Mouse (Mus musculus): ENCODE results near the gene Galnt6. TPM values are rescaled to one million over a fixed set of nuclear protein-coding genes. Genes with fewer than 3 reads are reported as not detected.

Gene Galnt6
- polyA plus RNA-seq, 1 experiment from 2014 or later: 0.16 TPM

DNA sequence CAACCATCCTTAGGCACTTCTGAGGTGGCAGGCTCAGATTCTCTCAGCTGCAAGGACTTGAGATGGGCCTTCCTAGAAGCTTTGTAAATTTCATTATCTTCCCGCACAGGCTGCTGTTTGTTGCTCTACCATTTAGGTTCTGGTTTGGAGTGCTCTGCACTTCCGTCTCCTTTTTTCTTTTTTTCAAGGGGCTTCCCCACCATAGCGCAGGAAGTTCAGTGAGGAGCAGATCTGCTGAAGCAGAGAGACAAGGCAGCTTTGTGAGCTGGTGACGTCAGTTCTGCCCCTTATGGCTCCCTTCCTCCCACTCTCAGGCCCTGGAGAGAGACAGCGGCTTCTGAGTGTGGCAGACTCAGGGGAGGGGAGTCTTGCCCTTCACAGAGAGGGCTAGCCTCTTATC, 3.4 kb upstream of the Galnt6 start:
- ATAC-seq (ENCODE audit: low FRiP score, low TSS enrichment): 0 out of 2 replicates have a peak, but pooled peaks have one; percentile 70
- peaks cover 15% of the 10 kb centered on the region for H3K4me1 ChIP-seq (ENCODE audit: control insufficient read depth, insufficient read depth, low read length)
- no peak overlapping the region for H3K27ac ChIP-seq (ENCODE audit: low read depth, low read length)
- no peak overlapping the region for H3K4me3 ChIP-seq (ENCODE audit: low read length)
- H3K27me3 ChIP-seq (ENCODE audit: control insufficient read depth, insufficient read depth, low read length): peaks cover 41% of the 10 kb centered on the region
- no peak overlapping the region for H3K4me2 ChIP-seq (replicated peaks; ENCODE audit: low read depth, low read length)
- H3K9ac ChIP-seq (ENCODE audit: low read depth, low read length): no peak overlapping the region
- H3K36me3 ChIP-seq (ENCODE audit: control insufficient read depth, insufficient read depth, low read length): no peaks in the 10 kb centered on the region
- 23% methylated on average over 5 of the region's 5 CpGs for WGBS
- H3K9me3 ChIP-seq (ENCODE audit: control insufficient read depth, low read length): no peaks in the 10 kb centered on the region

DNA sequence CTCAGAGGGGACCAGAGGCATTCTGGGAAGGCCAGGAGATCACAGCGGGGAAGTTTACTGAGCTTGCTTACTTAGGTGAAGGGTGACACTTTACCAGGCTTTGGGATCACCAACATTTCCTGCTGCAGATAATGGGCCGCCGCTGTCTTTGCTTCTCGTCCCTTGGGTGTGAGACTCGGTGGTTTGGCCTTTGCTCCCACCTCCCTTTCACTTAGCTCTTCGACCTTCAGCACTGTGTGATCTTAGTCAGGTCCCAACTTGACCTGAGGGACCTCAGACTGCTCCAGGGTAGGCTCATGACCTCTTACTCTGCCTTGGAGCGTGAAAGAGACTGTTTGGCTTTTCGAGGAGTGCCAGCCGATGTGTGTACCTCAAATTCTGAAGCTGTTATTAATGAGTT, 1.9 kb upstream of the Galnt6 start:
- Histone ChIP-seq H3K9ac (ENCODE audit: low read depth, low read length) (no peak overlapping the region), H3K27ac (ENCODE audit: low read depth, low read length) (no peak overlapping the region), H3K36me3 (ENCODE audit: control insufficient read depth, insufficient read depth, low read length) (no peaks in the 10 kb centered on the region), H3K4me3 (ENCODE audit: low read length) (no peak overlapping the region), H3K27me3 (ENCODE audit: control insufficient read depth, insufficient read depth, low read length) (peaks cover 52% of the 10 kb centered on the region), H3K4me1 (ENCODE audit: control insufficient read depth, insufficient read depth, low read length) (peaks cover 15% of the 10 kb centered on the region), H3K9me3 (ENCODE audit: control insufficient read depth, low read length) (no peaks in the 10 kb centered on the region), H3K4me2 (replicated peaks; ENCODE audit: low read depth, low read length) (no peak overlapping the region)
- 56% methylated on average over 9 of the region's 9 CpGs for WGBS
- ATAC-seq (ENCODE audit: low FRiP score, low TSS enrichment): no peak

DNA sequence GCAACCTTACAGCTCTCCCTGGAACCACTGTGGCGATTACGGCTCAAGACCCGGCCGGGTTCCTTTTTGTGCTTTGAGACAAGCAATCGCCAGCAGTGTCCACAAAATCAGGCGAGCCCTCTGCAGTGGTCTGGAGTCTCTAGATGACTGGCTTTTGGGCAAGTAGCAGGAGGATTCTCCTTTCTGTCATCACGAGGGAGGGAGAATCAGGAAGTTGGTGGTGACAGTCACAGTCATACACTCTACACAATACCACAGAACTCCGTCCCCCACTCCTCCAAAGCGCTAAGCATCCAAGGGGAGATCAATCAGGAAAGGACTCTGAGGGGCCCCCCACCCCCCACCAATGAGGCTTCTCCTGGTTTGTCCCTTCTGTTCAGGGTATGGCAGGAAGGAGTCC, 590 bp downstream of the Galnt6 start:
- H3K36me3 ChIP-seq (ENCODE audit: control insufficient read depth, insufficient read depth, low read length): no peaks in the 10 kb centered on the region
- peak overlapping the region; percentile 54 for H3K4me2 ChIP-seq (replicated peaks; ENCODE audit: low read depth, low read length)
- no peak overlapping the region for H3K27ac ChIP-seq (ENCODE audit: low read depth, low read length)
- H3K9ac ChIP-seq (ENCODE audit: low read depth, low read length): no peak overlapping the region
- whole genome bisulfite sequencing: 28% methylated on average over 9 of the region's 9 CpGs
- peak overlapping the region; percentile 40 for H3K4me3 ChIP-seq (ENCODE audit: low read length)
- H3K4me1 ChIP-seq (ENCODE audit: control insufficient read depth, insufficient read depth, low read length): peaks cover 19% of the 10 kb centered on the region
- ATAC-seq (ENCODE audit: low FRiP score, low TSS enrichment): no peak
- no peaks in the 10 kb centered on the region for H3K9me3 ChIP-seq (ENCODE audit: control insufficient read depth, low read length)
- H3K27me3 ChIP-seq (ENCODE audit: control insufficient read depth, insufficient read depth, low read length): peaks cover 55% of the 10 kb centered on the region

DNA sequence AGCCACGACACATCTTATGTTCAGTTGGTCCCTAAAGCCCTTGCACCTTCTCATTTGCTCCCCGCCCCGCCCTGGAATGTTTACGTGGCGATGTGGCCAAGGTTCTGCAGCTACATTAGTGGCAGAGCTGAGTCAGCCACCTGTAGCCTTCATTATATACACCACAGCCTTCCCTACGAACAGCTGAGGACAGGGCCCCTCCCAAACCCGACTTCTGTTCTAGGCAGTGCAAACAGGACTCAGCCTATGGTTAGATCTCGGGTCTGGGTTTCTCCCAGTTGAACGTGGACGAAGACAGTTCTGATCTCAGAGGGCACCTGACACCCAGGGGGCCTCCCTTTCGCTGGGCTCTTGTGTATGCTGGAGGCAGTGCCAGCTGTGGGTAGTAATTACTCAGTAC, 1.3 kb downstream of the Galnt6 start:
- Histone ChIP-seq H3K27me3 (ENCODE audit: control insufficient read depth, insufficient read depth, low read length) (peaks cover 55% of the 10 kb centered on the region), H3K36me3 (ENCODE audit: control insufficient read depth, insufficient read depth, low read length) (no peaks in the 10 kb centered on the region), H3K4me3 (ENCODE audit: low read length) (no peak overlapping the region), H3K9ac (ENCODE audit: low read depth, low read length) (no peak overlapping the region), H3K27ac (ENCODE audit: low read depth, low read length) (no peak overlapping the region), H3K9me3 (ENCODE audit: control insufficient read depth, low read length) (no peaks in the 10 kb centered on the region), H3K4me2 (replicated peaks; ENCODE audit: low read depth, low read length) (no peak overlapping the region), H3K4me1 (ENCODE audit: control insufficient read depth, insufficient read depth, low read length) (peaks cover 25% of the 10 kb centered on the region)
- ATAC-seq (ENCODE audit: low FRiP score, low TSS enrichment): no peak
- whole genome bisulfite sequencing: 79% methylated on average over 11 of the region's 11 CpGs

DNA sequence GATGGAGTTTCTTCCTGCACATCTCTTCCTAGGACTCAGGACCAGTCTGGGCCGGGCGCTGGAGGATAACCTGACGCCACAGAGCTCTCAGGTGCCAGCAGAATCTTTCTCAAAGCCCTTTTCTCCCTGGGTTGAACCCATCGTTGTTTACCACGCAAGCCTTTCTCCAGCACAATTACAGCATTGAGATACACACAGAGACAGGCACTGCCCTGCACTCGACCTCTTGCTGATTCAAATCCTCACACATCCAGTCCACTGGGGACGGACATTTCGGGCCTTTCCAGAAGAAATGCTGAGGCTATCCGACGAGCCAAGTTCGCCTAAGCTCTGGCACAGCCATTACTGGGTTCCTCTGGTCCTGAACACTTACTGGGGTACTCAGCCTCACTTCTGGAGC, 2.5 kb downstream of the Galnt6 start:
- Histone ChIP-seq H3K27me3 (ENCODE audit: control insufficient read depth, insufficient read depth, low read length) (peaks cover 52% of the 10 kb centered on the region), H3K4me3 (ENCODE audit: low read length) (no peak overlapping the region), H3K9ac (ENCODE audit: low read depth, low read length) (no peak overlapping the region), H3K27ac (ENCODE audit: low read depth, low read length) (no peak overlapping the region), H3K36me3 (ENCODE audit: control insufficient read depth, insufficient read depth, low read length) (no peaks in the 10 kb centered on the region), H3K4me2 (replicated peaks; ENCODE audit: low read depth, low read length) (no peak overlapping the region), H3K9me3 (ENCODE audit: control insufficient read depth, low read length) (no peaks in the 10 kb centered on the region), H3K4me1 (ENCODE audit: control insufficient read depth, insufficient read depth, low read length) (peaks cover 21% of the 10 kb centered on the region)
- ATAC-seq (ENCODE audit: low FRiP score, low TSS enrichment): no peak
- whole genome bisulfite sequencing: 90% methylated on average over 11 of the region's 11 CpGs

DNA sequence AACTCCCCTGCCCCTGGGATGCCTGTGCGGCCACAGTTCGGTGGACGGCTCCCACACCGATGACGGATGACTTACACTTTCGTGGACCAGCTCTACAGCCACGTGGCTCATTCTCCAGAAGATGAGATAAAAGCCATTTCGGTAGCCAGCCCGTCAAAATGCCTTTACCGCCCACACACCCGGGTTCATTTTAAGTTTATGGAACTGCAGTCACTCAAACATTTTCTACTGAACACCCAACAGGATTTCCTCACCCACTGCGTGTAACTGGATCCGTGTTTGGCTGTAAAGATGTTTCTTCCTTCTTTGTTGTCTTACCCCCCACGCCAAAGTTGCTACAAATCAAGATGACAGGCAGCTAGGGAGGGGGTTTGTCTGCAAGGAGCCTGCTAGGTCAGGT, 5.7 kb downstream of the Galnt6 start:
- ATAC-seq (ENCODE audit: low FRiP score, low TSS enrichment): no peak
- 8% methylated on average over 14 of the region's 14 CpGs for WGBS
- no peak overlapping the region for H3K9ac ChIP-seq (ENCODE audit: low read depth, low read length)

DNA sequence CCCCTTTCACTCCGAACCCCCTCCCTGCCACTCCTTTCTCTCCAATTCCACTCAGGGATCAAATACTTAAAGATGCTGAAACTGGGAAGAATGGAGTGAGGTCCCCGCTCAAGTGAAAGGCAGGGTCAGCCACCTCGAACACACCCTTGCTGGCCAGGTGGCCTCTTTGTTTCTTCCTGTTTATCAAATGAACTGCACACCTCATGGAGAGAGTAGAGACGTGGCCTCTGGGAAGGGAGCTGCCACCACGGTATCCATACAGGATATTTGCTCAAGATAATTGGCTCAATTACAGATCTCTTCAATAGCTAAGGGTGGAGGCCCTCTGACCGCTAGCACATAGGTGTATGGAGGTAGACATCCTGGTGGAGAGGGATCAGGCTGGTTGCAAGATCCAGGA, 6.6 kb downstream of the Galnt6 start:
- Histone ChIP-seq H3K4me2 (replicated peaks; ENCODE audit: low read depth, low read length) (no peak overlapping the region), H3K4me3 (ENCODE audit: low read length) (no peak overlapping the region), H3K4me1 (ENCODE audit: control insufficient read depth, insufficient read depth, low read length) (0 out of 2 replicates have a peak, but pooled peaks cover 10% of the 10 kb centered on the region), H3K27ac (ENCODE audit: low read depth, low read length) (no peak overlapping the region), H3K27me3 (ENCODE audit: control insufficient read depth, insufficient read depth, low read length) (peaks cover 14% of the 10 kb centered on the region), H3K36me3 (ENCODE audit: control insufficient read depth, insufficient read depth, low read length) (no peaks in the 10 kb centered on the region), H3K9me3 (ENCODE audit: control insufficient read depth, low read length) (no peaks in the 10 kb centered on the region), H3K9ac (ENCODE audit: low read depth, low read length) (no peak overlapping the region)
- no peak for ATAC-seq (ENCODE audit: low FRiP score, low TSS enrichment)
- 83% methylated on average over 6 of the region's 6 CpGs for WGBS

More for the DNA sequence above, 5.7 kb downstream of the Galnt6 start:
- Histone ChIP-seq H3K4me1 (ENCODE audit: control insufficient read depth, insufficient read depth, low read length) (peaks cover 10% of the 10 kb centered on the region), H3K27ac (ENCODE audit: low read depth, low read length) (no peak overlapping the region), H3K36me3 (ENCODE audit: control insufficient read depth, insufficient read depth, low read length) (no peaks in the 10 kb centered on the region), H3K9me3 (ENCODE audit: control insufficient read depth, low read length) (no peaks in the 10 kb centered on the region), H3K4me2 (replicated peaks; ENCODE audit: low read depth, low read length) (no peak overlapping the region), H3K27me3 (ENCODE audit: control insufficient read depth, insufficient read depth, low read length) (peaks cover 24% of the 10 kb centered on the region), H3K4me3 (ENCODE audit: low read length) (no peak overlapping the region)

DNA sequence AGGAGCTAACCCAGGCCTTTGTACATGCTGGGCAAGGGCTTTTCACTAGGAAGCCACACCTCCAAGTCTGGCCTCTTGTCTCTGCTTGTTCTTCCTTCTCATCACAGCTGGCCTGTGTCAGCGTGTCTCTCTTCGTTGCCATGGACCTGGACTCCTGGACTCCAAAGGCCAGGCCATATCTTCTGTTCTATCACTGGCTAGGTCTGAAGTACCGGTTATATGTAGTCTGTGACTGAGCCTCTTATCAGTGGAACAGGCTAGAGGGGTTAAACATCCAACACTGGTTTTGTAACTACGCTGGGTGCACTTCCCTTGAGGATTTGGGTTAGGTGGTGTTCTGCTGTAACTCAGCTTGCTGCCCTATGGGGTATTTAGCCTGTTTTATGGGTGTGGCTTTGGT, 7.2 kb downstream of the Galnt6 start:
- Histone ChIP-seq H3K27ac (ENCODE audit: low read depth, low read length) (no peak overlapping the region), H3K9ac (ENCODE audit: low read depth, low read length) (no peak overlapping the region), H3K36me3 (ENCODE audit: control insufficient read depth, insufficient read depth, low read length) (no peaks in the 10 kb centered on the region), H3K27me3 (ENCODE audit: control insufficient read depth, insufficient read depth, low read length) (peaks cover 9% of the 10 kb centered on the region), H3K4me2 (replicated peaks; ENCODE audit: low read depth, low read length) (no peak overlapping the region), H3K4me3 (ENCODE audit: low read length) (no peak overlapping the region), H3K9me3 (ENCODE audit: control insufficient read depth, low read length) (no peaks in the 10 kb centered on the region), H3K4me1 (ENCODE audit: control insufficient read depth, insufficient read depth, low read length) (0 out of 2 replicates have a peak, but pooled peaks cover 10% of the 10 kb centered on the region)
- no peak for ATAC-seq (ENCODE audit: low FRiP score, low TSS enrichment)
- 68% methylated on average over 4 of the region's 4 CpGs for WGBS

DNA sequence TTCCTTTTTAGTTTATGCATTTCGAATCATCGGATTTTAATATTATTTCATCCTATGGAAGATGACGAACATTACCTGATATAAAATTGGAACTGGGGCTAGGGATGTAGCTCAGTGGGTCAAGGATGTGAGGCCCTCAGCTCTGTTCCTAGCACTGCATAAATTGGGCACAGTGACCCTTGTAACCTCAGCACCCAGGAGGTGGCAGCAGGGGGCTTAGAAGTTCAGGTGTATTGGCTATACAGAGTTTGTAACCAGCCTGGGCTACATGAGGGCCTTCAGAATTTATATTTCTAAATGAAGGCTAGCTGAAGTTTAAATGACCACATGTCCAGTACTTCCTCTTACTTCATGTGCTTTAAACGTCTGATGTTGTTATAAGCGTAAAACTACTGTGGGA, 7.7 kb downstream of the Galnt6 start:
- Histone ChIP-seq H3K4me3 (ENCODE audit: low read length) (no peak overlapping the region), H3K4me2 (replicated peaks; ENCODE audit: low read depth, low read length) (no peak overlapping the region), H3K27me3 (ENCODE audit: control insufficient read depth, insufficient read depth, low read length) (0 out of 2 replicates have a peak, but pooled peaks cover 3% of the 10 kb centered on the region), H3K4me1 (ENCODE audit: control insufficient read depth, insufficient read depth, low read length) (0 out of 2 replicates have a peak, but pooled peaks cover 10% of the 10 kb centered on the region), H3K36me3 (ENCODE audit: control insufficient read depth, insufficient read depth, low read length) (no peaks in the 10 kb centered on the region), H3K9me3 (ENCODE audit: control insufficient read depth, low read length) (no peaks in the 10 kb centered on the region), H3K9ac (ENCODE audit: low read depth, low read length) (no peak overlapping the region), H3K27ac (ENCODE audit: low read depth, low read length) (no peak overlapping the region)
- ATAC-seq (ENCODE audit: low FRiP score, low TSS enrichment): no peak
- WGBS: 89% methylated on average over 5 of the region's 5 CpGs
